Mouse (Mus musculus): Measurements from ENCODE around the gene Fmo6.

Gene Fmo6

GRCm38 (mm10) chr1:162937415-162937814 lies at the start of gene Fmo6:
Fmo6 (minus strand) TSS chr1:162937515.
- no peak for DNase-seq (ENCODE audit: low read depth, low spot score)

GRCm38 (mm10) chr1:162986777-162987176 lies 49.5 kb upstream of the Fmo6 start:
- DNase-seq (ENCODE audit: low read depth, low spot score), result no peak

GRCm38 (mm10) chr1:162986121-162986748 lies 48.9 kb upstream of the Fmo6 start:
- no peak for DNase-seq (ENCODE audit: low read depth, low spot score)

- no peak for DNase-seq (ENCODE audit: low read depth, low spot score)
These were observed 47.1 kb upstream of the Fmo6 start, which contains the start of gene Fmo3 for GRCm38 (mm10) chr1:162984428-162984827. Fmo3 (minus strand) TSS chr1:162984528.

GRCm38 (mm10) chr1:162963556-162963955 lies 26.2 kb upstream of the Fmo6 start:
- no peak for DNase-seq (ENCODE audit: low read depth, low spot score)

GRCm38 (mm10) chr1:162957422-162957821 lies 20.1 kb upstream of the Fmo6 start:
- no peak for DNase-seq (ENCODE audit: low read depth, low spot score)

GRCm38 (mm10) chr1:162953079-162953478 lies 15.8 kb upstream of the Fmo6 start:
- DNase-seq (ENCODE audit: low read depth, low spot score), result no peak

- DNase-seq (ENCODE audit: low read depth, low spot score), result no peak
These were observed 12.4 kb upstream of the Fmo6 start for GRCm38 (mm10) chr1:162949763-162950162.

GRCm38 (mm10) chr1:162947934-162948333 lies 10.6 kb upstream of the Fmo6 start:
- DNase-seq (ENCODE audit: low read depth, low spot score), result no peak

GRCm38 (mm10) chr1:162946837-162947558 lies 9.7 kb upstream of the Fmo6 start:
- no peak for DNase-seq (ENCODE audit: low read depth, low spot score)

- DNase-seq (ENCODE audit: low read depth, low spot score), result no peak
These were observed 6.4 kb upstream of the Fmo6 start for GRCm38 (mm10) chr1:162943700-162944099.

GRCm38 (mm10) chr1:162938696-162939351 lies 1.5 kb upstream of the Fmo6 start:
- no peak for DNase-seq (ENCODE audit: low read depth, low spot score)

GRCm38 (mm10) chr1:162937970-162938695 lies 818 bp upstream of the Fmo6 start:
- no peak for DNase-seq (ENCODE audit: low read depth, low spot score)

- DNase-seq (ENCODE audit: low read depth, low spot score), result no peak
These were observed 2.8 kb downstream of the Fmo6 start for GRCm38 (mm10) chr1:162934374-162935012.

- DNase-seq (ENCODE audit: low read depth, low spot score), result no peak
These were observed 4.9 kb downstream of the Fmo6 start for GRCm38 (mm10) chr1:162932386-162932785.

GRCm38 (mm10) chr1:162931880-162932279 lies 5.4 kb downstream of the Fmo6 start:
- DNase-seq (ENCODE audit: low read depth, low spot score), result no peak

GRCm38 (mm10) chr1:162931310-162931875 lies 5.9 kb downstream of the Fmo6 start:
- DNase-seq (ENCODE audit: low read depth, low spot score), result no peak

GRCm38 (mm10) chr1:162930631-162931030 lies 6.7 kb downstream of the Fmo6 start:
- DNase-seq (ENCODE audit: low read depth, low spot score), result no peak

GRCm38 (mm10) chr1:162929146-162929545 lies 8.2 kb downstream of the Fmo6 start:
- DNase-seq (ENCODE audit: low read depth, low spot score), result no peak

- no peak for DNase-seq (ENCODE audit: low read depth, low spot score)
These were observed 12.2 kb downstream of the Fmo6 start for GRCm38 (mm10) chr1:162925121-162925520.

GRCm38 (mm10) chr1:162916661-162917060 lies 20.7 kb downstream of the Fmo6 start:
- DNase-seq (ENCODE audit: low read depth, low spot score), result no peak

Data from WW6 (cell line).